Mouse (Mus musculus) cerebellum, postnatal 25 days (tissue): ENCODE data around the gene Dnajb2.

ENCODE experiments used
- DNase-seq, 2 experiments: peaks; one replicate each; pipeline ENCODE4 v3.0.0; 2021; ENCODE audit warnings: mixed read lengths in 2 of 2

The Dnajb2 gene

DNA sequence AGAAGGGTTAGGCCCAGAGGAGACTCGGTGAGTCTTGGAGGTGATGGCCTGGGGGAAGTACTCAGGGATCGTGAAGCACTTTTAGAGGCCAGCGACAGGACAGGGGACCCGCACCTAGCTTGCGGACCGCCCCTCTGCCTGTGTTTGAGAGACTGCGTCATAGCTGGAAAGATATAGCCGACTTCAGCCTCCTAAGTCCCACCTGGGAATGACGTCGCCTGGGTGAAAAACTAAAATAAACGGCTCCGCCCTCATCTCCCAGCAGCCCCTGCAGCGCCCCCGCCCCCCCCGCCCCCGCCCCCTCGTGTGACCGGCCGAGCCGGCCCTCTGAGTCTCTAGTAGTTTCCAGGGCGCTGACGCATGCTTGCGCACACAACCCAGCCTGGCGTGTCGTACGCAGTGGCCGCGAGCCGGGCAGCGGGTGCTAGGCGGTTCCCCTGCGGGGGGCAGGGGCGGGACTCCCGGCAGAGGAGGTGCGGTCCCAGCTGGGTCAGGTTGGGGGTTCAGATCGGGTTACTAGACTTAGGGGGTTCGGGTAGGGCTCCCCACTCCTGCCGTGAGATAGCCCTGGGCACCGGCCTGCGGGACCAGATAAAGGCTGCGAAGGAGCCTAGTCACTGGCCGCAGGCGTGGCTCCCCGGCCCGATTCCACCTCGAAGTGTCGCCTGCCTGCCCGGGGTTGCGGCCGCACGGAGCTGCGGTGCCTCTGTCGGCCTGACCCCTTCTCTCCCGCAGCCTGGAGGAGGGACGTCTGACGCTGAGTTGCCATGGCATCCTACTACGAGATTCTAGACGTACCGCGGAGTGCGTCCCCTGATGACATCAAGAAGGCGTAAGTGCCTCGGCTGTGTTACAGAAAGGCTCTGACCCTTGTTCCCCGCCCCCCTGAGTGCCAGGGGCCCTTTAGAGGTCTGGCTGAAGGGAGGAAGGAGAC, at the start of gene Dnajb2:
Dnajb2 (plus strand) TSS at position 290 of the 934 bp plus-strand sequence.
- DNase-seq, result peak; percentile 91 to 94

DNA sequence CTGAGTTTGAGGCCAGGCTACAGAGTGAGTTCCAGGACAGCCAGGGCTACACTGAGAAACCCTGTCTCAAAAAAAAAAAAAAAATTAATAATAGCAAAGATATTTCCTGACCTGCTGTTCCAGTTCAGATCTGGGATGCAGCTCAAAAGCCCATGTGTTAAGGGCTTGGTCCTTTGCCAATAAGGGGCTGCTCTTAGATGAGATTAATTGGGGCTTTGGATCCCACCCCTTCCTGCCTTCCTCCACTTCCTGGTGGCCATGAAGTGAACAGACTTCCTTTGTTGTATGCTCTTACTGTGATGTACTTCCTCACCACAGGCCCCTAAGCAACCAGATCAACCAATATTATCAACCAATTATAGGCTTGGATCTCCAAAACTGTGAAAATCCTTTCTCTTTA, 49.1 kb upstream of the Dnajb2 start:
- no peak for DNase-seq

DNA sequence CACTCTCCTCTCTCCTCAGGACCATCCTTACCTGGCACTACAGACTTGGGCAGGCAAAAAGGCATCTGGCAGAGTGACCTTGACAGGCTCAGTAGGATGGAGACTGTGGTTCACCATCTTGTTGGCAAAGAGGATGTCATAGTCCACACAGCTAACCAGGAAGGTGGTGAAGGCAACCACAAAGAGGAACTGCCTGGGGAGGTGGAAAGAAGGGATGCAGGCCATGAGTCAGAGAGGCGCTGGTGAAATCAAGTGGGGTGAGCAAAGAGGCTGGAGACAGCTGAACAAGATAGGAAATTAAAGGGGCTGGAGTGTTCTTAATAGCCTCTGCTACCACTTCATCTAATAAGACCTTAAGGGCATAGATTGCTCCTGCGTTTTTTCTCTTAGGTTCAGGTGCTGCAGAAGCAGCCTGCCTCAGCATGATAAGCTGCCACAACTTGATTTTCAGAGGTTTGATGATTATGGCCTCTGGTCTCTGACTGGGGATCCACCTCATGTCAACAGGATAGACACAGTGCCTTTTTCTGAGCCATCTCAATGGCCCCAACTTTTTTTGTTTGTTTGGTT, 48.2 kb upstream of the Dnajb2 start:
- DNase-seq, result no peak

DNA sequence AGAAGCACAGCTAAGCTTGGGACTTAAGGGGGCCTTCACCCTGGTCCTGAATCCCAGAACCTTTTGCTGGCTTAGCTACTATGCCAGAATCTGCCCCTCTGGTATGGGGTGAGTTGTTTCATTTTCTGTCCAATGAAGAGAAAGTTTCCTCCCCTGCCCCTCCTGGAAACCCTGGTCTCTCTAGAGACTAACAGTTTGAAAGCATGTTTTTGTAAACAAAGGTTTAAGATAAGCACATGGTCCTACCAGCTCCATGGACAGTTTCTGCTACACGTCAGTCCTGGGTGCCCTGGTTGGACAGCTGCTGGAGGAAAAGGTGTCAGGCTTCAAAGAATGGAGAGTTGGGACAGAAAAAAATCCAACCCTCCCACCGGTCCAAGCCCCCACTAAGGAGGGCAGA, 45.6 kb upstream of the Dnajb2 start:
- no peak for DNase-seq

DNA sequence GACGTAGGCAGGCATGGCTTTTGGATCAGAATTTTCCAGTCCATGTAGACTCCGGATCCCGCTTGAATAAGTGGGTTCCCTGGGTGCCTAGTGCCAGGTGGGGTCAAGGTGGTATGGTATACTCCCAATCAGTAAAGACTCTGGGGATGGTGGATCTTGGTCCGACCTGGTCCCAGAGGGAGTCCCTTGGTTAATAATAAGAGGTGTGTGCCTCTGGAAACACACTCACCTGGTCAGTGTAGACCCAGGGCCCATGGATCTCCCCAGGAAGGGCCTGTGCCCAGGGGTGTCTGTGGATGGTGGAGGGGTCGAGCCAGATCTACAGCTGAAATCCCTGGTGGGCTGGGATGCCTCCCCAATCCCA, 45.0 kb upstream of the Dnajb2 start:
- no peak for DNase-seq

DNA sequence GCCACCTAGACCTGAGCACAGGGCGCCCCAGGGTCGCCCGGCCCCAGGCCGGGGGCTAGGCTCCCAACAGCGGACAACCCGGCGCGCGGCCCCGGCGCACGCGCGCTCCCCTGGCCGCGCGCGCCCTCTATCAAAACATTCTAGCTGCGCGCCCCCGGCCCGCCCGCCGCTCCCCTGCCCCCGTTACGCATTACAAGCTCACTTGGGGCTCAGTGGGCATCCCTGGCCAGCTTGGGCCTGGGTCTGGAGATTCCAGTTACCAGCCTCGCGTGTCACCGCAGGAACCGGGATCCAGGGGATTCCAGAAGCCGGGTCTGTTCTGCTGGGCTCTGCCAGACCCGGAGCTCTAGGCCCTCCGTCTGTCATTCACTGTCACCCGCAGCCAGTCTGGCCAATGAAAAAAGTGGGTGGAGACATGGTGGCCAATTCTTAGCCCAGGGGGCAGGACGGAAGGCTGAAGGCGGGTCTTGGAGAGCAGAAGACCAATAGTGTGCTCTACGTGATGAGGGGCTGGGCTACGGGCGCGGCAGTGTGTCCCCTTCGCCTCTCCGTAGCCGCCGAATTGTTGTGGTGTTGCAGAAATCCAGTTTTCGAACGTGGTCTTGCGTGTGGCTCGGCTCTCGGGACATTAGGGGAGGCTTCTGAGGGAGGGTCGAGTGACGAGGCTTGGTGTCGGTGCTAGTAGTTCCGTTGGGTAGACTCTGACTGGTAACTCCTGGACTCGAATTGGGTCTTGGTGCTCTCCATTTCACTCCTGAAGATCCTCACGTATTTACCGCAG, 44.4 kb upstream of the Dnajb2 start, which contains the start of the genes Ankzf1 and Atg9a:
Ankzf1 (plus strand) TSS at position 530 of the 781 bp plus-strand sequence.
Atg9a (minus strand) TSS at position 575 of the 781 bp plus-strand sequence.
- peak; percentile 93 to 94 for DNase-seq

DNA sequence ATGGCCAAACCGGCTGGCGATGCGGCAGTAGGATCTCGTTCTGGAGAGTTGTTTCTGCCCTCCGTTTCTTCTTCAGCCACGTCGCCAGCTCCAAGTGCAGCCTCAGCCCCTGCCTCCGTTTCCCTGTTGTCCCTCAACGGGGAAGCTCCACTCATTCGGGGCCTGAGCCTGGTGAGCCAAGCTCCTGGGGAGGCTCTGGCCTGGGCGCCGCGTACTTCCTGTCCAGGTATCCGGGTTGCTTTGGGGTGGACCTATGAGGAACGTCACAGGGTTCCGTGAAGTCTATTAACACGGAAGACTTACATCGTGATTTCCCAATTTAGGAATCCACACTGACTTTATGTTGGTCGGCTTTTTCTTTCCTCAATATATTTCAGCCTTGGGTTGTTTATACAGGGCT, 43.8 kb upstream of the Dnajb2 start:
- DNase-seq, result peak in 1 of 2 experiments; percentile 61

DNA sequence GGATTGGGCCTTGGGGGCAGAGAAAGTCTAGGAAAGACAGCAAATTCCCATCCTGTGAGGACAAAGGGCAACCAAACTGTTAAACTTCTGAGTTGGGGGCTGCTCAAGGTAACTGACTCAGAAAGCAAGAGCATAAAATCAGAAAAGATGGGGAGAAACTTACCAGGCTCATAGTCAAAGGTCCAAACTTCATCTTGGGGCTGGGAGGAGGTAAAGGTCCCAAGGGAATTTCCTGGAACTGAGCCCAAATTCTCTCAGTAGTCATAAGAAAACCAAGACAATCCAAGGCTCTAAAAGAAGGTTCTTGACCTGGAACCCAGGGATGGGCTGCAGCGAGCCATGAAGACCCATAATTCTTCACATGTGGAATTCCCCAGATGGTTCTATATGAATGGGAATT, 35.0 kb upstream of the Dnajb2 start:
- DNase-seq, result no peak

DNA sequence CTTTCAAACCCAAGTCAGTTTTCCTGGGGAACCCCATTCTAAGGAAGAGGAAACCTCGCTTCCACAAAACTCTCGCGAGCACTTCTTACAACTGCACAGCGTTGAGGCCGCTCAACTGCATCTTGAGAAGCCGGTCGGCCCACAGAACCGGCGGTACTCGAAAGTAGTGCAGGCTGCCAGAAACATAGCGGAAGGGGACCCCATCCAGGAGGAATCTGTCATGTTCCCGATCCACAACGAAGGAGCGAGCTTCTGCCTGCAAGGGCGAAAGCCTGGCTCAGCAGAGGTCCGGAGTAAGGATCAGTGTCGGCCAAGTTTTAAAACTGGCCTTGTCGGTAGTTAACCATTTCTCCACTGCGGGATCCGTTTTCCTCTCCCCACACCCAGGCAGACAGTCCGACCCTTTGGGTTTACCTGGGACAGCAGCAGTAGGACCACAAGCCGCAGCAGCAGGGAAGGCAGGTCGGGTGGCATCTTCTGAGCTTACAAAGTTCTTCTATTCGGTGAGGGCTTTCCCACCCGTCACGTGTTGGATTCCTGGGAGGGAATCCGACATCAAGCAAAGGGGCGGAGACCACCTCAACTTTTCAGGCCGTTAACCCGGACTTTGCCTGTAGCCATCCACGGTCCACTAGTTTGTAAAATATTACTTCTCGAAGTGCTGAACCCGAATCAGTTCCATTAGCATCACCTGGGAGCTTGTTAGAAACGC, 27.1 kb upstream of the Dnajb2 start:
- DNase-seq, result no peak

DNA sequence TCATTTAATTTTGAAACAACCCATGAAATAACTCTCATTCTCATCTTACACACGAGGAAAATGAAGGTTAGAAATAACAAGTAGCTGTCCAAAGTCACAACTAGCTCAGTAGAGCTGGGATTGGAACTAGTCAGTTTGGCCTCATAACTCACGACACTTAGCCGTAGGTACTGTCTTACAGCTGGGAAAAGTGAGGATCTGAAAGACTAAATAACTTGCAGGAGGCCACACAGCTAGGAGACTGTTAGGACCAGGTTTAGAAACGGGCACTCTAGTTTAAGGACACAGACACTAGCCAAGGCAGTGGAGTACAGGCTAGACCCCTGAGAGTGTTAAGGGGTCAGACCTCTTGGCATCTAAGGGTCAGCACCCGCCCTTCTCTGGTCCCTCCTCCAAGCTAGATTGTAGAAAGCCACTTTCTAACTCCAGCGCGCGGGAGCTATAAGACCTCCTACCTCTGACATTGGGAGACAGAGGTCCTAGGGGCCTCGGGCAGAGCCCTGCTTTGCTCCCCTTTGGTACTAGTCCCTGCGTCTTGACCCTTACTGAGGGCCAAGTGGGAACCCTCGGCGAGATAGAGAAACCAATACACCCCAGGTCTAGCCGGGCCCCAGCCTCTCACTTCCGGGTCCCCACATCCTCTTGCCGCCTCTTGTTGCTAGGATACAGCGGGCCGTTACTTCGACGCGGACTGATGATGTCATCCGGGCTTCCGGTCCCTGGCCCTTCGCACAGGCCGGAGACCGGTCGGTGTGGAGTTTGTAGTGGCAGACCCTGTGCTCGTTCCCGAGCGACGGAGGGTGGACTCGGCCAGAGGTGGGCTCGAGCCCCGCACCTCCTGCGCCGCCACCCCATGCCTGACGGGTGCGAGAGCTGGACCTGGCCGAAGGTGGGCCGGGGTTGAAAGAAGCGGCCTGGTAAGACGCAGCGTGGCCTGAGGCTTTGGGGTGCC, 25.8 kb upstream of the Dnajb2 start, which contains the start of the genes Glb1l and Stk16:
Glb1l (minus strand) TSS at position 678 of the 952 bp plus-strand sequence.
Stk16 (plus strand) TSS at position 703 of the 952 bp plus-strand sequence.
- DNase-seq, result peak; percentile 96 to 98

DNA sequence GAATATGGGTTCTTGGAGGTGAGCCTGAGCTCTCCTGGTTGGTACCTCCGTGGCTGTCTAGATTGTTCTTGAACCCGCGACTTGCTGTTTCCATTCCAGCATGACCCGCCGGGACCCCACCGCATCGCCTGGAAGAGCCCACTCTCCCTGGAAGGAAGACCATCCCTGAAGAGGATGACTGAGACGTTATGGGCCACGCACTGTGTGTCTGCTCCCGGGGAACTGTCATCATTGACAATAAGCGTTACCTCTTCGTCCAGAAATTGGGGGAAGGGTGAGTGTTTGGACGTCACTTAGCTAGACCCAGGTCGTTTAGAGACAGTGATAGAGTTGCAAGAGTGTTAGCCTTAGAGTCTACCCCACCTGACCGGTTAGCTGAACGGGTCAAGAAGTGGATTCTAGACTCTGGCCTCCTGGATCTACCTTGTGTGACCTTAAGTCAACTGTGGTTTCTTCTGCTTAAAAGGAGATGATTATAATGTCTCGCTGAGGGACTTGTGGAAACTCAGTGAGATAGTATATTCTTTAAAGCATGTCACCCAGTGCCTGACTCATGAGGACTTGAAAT, 25.0 kb upstream of the Dnajb2 start:
- DNase-seq, result no peak

DNA sequence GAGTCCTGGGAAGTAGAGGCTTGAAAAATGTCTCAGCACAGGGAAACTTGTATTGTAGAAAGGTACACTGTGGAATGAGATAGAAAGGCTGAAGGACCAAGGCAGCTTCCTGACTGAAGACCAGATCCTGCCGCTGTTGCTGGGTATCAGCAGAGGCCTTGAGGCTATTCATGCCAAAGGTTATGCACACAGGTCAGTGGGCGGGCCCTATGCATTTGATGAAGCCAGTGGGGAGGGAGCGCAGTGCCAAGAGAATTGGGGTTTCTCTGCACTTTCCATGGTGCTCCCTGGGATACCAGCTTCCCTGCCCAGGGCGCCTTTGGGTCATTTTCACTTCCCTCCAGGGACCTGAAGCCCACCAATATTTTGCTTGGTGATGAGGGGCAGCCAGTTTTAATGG, 23.7 kb upstream of the Dnajb2 start:
- peak in 1 of 2 experiments; percentile 30 for DNase-seq

DNA sequence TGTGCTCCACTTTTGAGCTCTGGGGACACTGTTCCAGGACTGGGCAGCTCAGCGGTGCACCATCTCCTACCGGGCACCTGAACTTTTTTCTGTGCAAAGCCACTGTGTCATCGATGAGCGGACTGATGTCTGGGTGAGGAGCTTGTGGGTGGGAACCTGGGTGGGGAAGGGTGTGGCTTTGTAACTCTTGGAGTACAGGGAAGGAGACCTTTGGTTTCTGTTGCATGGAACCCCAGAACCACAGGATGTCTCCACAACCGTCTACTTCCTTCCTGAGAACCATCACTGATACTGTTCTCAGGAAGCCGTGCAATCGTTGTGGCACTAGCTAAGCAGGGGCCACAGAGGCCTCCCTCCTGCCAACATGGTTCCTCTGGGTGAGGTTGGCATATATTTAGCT, 23.1 kb upstream of the Dnajb2 start:
- no peak for DNase-seq

DNA sequence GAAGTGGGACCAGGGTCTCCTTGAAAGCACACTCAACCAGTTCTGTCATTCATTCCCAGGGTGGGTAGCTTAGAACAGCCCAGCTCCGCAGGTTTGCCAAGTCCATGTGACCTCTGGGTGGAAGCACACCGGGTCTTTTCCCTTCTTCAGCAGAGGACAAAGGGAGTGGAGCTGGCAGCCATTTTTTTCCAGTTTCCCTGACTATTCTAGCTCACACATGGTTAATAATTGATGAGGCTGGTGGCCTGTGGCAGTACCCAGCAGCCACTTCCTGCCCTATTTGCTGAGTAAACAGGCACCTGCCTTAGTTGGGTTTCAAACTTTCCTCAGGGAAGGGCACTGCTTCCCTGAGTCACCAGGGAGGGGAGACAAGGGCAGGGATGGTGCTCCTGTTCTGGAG, 21.8 kb upstream of the Dnajb2 start:
- no peak for DNase-seq

DNA sequence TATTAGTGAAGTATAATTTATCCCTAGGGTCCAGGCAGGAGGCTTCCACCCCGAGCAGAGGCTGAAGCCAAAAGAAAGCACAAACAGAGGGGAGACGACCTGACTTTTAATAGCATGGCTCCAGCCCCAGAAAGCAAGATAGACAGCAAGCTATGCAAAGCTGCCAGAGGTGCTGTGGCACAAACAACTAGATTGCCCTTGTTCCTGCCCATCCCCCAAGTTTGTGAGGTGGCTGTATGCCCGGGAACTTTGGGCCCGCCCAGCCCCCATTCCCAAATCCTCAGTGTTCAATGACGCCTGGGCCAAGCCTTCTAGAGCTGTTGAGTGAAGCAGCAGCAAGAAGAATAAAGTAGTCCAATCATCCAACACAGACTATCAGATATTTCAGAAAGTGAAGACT, 21.3 kb upstream of the Dnajb2 start:
- peak in 1 of 2 experiments; percentile 55 for DNase-seq

DNA sequence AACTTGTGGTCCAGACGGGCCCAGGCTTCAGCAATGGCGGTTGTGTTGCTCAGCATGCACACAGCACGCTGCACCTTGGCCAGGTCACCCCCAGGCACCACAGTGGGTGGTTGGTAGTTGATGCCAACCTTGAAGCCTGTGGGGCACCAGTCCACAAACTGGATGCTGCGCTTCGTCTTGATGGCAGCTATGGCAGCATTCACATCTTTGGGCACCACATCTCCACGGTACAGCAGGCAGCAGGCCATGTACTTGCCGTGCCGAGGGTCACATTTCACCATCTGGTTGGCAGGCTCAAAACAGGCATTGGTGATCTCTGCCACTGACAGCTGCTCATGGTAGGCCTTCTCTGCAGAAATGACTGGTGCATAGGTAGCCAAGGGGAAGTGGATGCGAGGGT, 20.4 kb upstream of the Dnajb2 start:
- DNase-seq, result peak; percentile 28 to 37

DNA sequence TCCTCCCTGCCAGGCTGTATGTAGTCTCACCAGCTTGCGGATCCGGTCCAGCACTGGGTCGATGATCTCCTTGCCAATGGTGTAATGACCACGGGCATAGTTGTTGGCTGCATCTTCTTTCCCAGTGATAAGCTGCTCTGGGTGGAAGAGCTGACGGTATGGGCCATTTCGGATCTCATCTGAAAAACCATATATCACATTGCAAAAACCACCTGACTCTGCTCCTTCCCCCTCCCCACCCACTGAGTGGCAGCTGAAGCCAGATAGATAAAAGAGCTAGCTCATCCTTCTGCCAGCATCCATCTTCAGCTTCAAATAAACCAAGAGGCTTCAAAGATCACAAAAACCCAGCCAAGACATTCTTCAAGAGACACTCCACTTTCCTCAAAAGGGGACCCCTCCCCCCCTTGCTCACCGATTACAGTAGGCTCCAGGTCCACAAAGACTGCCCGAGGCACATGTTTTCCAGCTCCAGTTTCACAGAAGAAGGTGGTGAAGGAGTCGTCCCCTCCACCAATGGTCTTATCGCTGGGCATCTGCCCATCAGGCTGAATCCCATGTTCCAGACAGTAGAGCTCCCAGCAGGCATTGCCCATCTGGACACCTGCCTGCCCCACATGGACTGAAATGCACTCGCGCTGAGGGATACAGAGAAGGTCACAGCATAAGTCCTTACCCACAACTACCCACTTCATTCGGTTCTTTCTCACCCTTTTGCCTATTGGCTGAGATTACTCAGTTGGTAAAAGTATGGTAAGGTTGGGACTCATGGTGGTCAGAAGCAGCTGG, 19.2 kb upstream of the Dnajb2 start:
- DNase-seq, result peak; percentile 69 to 73

DNA sequence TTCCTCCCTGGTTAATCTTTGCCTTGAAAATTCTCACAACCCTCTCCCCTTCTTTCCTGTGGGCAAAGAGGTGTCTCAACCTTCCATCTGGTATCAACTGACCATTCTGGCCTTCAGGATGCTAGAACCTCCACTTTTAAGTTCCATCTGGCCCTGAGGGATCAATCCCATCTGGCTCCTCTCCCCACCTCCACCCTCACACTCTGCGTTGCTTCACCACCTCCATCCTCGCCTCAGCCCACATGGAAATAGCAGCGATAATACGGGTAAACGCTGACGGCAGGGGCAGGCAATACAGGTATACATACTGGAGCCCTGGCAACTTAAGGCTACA, 18.3 kb upstream of the Dnajb2 start:
- DNase-seq, result no peak

DNA sequence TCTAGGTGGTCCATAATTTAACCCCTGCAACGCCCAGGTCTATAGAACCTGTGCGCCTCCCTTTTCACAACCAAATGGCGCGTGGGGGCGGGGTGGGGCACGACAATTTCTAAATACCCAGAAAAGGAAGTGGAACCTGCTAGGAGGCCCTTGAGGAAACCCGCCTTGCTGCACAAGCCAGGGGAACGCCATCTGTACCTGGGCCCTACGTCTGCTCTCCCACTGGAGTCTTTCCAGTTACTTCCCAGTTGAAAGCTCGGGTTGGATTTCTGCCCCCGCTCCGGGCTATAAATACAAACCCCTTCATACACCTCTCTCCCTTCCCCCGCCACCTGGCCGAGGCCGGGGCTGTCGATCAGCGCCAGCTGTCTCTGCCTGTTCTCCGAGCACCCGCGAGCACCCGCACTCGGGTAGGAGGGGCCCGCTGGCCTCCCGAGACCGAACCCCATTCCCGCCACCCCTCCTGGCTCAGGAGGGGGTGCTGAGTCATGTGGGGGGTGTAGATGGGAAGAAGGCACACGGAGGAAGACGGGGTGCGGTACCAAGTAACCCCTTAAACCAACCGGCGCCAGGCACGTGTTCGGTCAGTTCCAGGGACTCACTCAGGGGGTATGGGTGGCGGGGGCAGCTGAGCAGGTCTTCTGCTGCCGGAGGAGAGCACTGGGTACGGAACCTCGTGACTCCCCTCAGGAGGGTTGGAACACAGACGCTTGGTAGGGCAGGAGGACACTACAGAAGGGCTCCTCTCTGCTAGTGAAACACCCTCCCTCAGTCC, 17.8 kb upstream of the Dnajb2 start:
- DNase-seq, result peak; percentile 93 to 96
